Mouse (Mus musculus): ENCODE results near the gene Atp13a2. TPM values are rescaled to one million over a fixed set of nuclear protein-coding genes. Genes with fewer than 3 reads are reported as not detected.
A peak's percentile ranks its signal among the peaks of the same experiment; 100 is the strongest.

The Atp13a2 gene
- total RNA-seq, 2 experiments from 2014 or later, result 14.3 to 17.3 TPM

DNA sequence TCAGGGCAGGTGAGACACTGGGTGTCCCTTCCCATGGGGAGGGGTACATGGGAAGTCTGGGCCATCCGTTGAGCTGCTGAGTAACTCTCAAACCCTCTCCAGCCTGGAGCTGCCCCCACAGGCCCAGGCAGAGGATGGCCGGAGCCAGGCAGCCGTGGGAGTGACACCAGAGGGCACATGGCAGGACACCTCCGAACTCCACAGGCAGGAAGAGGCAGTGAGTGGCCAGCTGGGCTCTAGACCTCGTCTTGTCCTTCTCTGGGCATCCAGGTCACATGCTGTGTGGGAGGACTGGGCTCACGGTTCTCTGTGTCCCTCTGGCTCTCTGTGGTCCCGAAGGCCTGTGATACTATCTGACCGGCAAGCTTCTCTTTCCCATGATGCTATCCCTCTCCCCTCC is 7.2 kb downstream of the Atp13a2 start:
- DNase-seq, result no peak

DNA sequence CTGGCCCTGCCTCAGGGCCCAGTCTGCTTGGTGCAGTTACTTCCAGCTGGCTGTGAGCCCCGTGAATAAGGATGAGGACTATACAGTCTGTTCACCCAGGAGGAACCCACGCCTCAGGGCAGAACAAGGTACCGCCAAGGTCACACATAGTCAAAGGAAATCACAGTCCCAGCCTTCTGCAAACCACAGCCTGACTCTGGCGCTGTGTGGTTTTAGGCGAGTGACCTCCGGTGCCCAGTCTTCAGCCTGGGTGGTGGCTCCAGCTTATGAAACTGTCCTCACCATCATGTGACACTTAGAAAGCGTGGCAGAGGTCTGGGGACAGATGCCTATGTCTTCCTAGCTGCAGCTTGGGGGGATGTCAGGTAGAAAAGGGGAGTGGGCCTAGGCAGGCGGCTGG is 9.1 kb downstream of the Atp13a2 start:
- no peak for DNase-seq

DNA sequence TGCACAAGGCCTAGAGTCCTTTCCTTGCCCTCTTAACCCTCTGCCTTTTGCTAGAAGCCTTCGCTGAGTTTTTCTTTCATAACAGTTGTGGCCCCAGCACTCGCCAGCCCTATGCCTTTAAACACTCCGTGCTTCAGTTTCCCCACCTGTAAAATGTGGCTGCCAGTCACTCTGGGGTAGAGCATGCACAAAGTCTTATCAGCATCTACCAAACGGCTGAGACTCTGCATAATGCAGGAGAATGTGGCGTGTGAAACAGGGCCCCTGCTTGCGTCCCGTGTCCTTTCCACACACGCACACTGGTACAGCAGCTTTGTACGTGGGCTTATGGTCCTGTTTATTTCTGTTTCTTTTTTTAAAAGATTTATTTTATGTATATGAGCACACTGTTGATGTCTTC is 10.1 kb downstream of the Atp13a2 start:
- DNase-seq, result no peak

DNA sequence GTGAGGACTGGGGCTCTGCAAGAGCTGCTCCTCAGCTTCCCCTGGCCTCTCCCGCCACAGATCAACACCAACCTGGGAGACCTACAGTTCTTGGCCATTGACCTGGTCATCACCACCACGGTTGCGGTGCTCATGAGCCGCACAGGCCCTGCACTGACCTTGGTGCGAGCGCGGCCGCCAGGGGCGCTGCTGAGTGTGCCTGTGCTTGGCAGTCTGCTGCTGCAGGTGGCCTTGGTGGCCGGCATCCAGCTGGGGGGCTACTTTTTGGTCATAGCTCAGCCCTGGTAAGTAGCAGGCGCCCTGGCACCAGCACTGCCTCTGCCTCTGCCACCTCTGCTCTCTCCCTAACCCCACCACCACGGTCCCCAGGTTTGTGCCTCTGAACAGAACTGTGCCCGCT is 19.3 kb downstream of the Atp13a2 start:
- DNase-seq, result no peak

DNA sequence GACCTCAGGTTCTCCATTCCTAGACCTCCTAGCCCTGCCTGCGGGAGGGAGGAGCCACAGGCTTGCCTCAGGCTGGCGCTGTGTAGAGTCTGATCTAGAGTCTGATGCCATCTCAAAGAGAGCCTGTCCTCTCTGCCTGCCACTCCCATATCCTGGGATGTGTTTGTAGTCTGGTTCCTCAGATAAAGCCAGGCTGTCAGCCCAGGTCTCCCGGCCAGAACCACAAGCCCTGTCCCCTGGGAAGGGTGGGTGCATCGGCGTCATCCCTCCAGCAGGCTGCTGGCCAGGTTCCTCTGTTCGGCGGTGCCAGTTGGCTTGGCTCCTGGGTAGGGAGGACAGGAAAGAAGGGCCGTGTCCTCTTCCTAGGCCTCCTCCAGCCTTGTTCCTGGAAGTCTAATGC is 21.4 kb downstream of the Atp13a2 start:
- peak; percentile 82 to 87 for DNase-seq

DNA sequence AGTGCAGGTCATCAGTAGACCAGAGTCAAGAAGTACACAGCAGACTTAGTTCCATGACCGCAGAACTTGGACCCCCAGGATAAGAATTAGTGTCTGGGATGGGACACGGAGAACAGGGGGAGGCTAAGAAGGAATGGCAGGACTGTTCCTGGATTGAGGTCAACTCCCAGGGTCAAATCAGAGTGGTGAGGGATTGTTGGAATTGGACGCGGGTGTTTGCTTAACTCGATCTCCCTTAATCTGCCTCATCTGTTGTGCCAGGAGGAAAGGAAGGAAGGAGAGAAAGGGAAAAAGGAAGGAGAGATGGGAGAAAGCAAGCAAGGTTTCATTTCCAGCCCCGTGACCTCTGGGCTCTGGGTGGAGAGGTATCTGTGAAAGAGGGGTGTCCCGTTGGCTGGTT is 23.4 kb downstream of the Atp13a2 start, which contains the start of gene Mfap2:
Mfap2 (plus strand) TSS at position 301 of the 400 bp plus-strand sequence.
- no peak for DNase-seq

DNA sequence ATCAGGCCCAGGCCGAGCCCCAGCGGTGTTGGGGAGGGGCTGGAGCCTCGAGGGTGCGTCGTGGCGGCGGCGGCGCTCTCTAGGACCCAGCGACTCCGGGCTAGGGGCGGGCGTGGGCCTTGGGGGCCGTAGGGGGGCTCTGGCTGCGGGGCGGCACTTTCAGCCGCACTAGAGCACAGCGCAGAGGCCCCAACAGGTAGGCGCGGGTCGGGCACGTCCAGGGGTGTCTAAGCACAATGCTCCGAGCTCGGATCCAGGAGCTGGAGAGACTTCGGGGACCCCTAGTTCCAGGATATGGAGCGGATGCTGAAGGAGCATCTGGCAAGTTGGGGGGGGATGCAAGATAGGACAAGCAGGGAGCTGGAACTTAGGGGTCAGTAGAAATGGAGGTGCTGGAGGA is 23.9 kb downstream of the Atp13a2 start:
- peak in 1 of 2 experiments; percentile 36 for DNase-seq

DNA sequence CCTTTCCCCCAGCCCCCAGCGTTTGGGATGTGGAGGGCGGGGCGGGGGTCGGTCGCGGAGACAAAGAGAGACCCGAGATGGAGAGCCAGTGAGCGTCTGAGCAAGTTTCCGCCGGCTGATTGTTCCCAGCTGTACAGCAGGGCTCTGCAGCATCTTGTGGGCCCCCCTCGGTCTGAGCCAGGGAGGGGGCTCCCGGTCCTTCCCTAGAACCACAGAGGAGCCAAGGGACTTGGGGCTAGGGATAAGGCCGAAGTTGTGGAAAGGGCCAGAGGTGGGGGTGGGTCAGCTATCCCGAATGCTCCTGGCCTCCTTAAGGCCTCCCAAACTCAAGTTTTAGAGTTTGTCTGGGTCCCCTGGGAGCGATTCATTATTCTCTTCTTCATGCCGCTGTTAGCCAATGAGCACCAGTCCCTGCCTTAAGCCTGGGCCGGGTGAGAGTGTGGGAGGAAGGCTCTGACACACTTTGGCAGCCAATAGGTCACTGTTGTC is 24.3 kb downstream of the Atp13a2 start:
- DNase-seq, result peak; percentile 34 to 45

DNA sequence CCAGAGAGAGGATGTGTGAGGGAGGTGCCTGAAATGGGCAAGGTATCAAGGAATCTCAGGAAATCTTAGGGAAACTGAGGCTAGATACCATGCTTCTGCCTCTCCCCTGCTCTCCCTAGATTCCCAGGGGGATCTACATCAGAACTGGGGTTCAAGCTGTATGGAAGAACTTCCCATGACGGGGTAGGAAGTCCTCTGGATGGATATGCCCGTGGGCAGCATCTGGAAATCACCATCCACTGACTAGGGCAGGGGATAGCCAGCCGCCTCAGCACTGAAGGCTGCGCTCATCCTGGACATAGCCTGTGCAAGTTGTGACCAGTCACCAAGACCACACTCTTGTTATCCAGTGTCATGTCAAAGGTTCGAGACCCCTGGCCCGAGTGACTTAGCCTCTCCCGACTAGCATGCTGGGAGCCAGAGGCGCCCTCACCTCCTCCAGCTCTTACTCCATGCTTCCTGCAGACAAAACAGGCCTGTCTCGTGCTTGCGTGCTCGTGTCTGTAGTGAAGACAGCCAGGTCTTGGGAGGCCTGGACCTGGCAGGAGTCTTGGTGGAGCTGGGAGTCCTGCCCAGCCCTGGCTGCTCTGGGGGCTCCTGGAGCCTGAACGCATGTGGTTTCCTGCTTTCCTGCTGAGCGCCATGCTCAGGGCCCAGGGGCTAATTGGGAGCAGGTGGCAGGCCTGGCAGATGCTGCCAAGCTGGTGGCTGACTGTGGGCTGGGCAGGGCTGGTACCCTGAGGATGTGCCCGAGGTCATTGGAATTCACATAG is 25.1 kb downstream of the Atp13a2 start:
- DNase-seq, result peak; percentile 41 to 45

DNA sequence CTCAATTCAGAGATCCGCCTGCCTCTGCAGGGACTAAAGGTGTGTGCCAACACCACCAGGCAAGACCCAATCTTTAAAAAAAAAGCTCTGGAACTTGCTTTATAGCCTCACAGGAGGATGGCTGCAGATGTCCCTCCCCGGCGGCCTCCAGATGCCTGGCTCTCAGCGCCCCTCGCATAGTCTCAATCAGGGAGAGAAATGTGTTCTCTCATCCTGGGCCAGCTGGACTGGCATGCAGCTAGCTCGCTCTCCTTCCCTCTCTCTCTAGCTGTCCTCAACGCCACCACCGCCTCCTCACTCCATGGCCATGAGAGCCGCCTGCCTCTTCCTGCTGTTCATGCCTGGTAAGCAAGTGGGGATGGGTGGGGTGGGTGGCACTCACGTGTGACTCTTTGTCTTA is 25.9 kb downstream of the Atp13a2 start:
- no peak for DNase-seq

DNA sequence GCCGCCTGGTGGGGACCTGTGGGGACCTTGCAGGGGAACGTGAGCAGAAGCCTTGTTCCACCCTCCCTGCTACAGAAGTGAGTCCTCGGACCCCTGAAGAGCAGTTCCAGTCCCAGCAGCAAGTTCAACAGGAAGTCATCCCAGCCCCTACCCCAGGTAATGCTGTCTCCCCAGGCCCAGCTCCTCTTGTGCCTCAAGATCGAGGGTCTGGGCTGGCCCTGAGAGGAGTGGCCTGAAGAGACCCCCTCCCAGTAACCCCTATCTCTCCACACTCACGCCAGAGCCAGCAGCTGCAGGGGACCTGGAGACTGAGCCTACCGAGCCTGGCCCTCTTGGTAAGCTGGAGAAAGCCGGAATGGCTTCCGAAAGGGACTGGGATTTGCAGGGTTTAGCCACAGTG is 27.4 kb downstream of the Atp13a2 start:
- DNase-seq, result no peak

DNA sequence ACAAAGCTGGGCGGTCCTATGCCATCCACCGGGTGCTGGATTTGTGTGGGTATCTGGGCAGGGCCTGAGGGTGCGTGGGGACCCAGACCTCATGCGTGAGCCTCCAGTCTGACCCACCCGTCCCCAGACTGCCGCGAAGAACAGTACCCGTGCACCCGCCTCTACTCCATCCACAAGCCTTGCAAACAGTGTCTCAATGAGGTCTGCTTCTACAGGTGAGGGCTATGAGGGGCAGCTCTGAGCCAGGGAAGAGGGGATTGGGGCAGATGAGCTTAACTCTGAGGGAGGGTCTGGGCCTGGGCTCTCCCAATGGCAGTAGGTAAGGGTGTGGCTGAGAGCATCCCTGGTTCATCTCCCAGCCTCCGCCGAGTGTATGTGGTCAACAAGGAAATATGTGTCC is 28.2 kb downstream of the Atp13a2 start:
- DNase-seq, result no peak

DNA sequence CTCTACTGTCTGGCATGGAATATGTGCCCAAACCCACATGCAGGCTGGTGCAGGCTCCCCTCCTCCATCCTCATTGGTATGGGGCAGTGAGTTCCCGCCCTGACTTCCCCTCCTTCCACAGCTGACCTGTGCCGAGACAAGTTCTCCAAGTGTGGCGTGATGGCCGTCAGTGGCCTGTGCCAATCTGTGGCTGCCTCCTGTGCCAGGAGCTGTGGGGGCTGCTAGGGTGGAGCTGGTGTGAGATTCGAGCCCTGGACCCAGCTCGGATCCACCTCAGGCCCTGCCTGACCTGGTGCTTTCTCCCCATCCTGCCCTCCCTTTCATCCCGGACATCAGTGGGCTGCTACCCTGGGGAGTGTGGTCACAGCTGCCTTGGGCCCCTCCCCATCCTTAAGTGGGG is 28.7 kb downstream of the Atp13a2 start:
- peak; percentile 32 to 47 for DNase-seq

DNA sequence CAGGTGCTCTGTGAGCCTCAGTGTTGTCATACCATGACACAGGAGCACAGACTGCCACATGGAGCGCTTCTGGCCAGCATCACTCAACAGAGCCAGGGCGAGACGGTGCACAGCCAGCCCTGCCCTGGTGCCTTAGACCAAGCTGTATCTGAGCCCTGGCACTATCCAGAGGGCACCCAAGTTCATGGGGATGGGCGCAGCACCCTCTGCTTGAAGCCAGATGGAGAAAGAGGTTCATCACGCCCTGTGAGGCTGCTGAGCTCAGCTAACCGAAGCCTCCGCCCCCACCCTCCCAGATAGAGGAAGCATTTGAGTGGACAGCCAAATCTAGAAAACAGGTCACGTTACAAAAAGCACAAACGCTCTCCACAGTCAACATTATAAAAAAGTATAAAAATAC is 29.6 kb downstream of the Atp13a2 start:
- peak; percentile 42 to 61 for DNase-seq

DNA sequence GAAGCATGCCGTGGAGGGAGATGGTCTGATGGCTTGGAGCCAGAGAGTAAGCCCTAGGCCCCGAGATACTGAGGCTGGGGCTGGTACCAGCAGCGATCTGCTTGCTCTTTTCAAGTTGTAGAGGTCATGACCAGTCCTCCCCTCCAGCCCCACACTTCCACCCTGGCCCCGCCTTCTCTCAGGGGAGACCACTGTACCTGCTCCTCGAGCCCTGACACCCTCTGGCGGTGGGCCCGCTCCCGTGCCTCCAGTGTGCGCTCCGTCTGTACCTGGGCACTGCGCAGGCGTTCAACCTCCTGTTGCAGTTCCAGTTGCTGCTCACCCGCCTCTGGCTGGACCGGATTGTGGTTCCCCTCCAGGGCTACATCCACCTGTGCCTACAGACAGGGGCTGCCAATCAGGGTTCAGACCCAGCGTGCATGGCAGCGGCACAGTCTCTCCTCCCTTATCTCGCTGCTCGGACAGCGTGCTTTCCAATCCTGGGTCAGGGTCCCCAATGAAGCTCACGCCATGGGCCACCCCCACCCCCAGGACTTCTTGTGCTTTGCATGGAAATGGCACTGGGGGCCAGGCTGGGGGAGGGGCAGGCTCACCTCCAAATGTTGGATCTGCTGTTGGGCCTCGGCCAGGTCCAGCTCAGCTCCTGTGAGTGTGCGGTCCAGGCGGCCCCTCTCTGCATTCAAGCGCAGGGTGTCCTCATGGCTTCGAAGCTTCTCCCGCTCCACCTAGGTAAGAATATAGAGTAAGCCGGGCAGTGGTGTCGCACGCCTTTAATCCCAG is 31.2 kb downstream of the Atp13a2 start:
- no peak for DNase-seq

DNA sequence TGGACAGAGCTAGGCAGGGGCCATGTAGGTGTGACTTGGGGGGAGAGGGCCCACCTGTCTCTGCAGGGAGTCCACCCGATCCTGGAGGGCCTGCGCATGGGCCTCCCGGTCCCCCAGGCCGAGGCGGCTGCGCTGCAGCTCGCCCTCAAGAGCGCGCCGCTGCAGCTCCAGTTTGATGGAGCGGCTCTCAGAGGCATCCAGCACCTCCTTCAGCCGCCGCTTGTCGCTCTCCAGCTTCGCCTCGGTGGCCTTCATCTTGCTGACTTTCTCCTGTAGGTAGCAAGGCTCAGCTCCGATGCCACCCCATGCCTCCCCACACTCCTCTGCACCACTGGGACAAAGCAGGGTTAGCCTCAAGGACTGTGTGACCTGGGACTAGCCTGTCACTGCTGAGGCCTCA is 33.5 kb downstream of the Atp13a2 start:
- DNase-seq, result no peak

DNA sequence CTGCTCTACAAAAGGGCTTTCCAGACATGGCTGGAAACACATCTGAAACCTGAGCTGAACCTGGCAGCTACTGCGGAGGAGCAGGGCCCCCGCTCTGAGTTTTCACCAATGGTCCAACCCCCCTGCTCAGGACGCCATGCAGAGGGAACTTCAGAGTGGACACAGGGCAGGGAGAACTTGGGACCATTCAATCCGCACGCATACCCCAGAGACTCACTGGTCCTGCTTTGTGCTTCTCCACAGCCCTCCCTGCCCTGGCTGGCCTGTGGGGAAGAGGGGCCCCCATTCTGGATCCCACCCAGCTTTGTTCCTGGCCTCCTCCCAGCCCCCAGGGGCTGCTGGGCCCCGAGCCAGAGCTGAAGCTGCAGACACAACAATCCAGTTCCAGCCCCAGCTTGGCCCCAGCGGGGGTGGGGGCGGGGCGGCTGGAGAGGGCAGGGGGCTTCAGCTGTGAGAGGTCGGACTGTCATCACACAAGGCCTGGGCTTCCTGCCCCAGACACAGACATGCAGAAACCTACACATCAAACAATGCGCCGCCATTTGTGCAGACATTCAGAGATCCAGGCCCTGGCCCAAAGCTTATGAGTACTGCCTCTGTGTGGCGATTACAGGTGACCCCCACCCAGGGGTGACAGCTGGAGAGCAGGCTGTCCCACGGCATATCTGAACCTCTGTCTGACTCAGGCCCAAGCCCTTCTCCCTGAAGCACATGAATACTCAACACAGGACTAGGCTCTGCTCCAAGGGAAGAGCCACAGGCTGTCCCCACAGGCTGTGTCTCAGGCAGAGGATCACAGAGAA is 34.3 kb downstream of the Atp13a2 start:
- peak; percentile 56 to 68 for DNase-seq

DNA sequence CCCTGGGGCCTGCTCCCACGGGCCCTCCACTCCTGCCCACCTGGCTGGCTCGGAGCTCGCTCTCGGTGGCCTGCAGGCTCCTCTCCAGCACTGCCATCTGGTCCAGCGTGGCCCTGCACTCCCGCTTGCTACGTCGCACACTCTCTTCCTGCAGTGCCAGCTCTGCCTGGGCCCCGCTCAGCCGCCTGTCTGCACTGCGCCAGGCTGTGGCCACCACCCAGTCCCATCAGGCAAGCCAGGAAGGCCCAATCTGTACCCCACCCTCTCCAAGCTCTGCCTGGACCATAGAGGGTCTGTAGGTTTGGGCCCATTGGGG is 34.9 kb downstream of the Atp13a2 start:
- DNase-seq, result no peak

DNA sequence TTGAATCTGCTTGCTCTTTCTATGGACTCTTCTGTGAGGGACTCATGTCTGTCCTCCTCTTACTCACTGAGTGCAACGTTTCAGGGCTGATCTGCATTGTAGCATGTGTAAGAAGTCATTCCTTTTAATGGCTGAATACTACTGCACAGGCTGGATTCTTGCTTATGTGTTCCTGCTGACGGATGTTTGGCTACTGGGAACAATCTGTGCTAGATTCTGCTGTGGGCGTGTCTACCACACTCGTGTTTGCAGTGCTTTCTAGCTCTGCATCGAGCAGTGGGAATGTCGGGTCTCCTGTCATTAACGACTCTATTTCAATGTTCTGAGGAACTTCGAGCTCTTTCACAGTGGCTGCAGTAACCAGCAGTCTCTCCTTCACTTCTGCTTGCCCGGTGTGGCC is 37.4 kb downstream of the Atp13a2 start:
- peak in 1 of 2 experiments; percentile 27 for DNase-seq

DNA sequence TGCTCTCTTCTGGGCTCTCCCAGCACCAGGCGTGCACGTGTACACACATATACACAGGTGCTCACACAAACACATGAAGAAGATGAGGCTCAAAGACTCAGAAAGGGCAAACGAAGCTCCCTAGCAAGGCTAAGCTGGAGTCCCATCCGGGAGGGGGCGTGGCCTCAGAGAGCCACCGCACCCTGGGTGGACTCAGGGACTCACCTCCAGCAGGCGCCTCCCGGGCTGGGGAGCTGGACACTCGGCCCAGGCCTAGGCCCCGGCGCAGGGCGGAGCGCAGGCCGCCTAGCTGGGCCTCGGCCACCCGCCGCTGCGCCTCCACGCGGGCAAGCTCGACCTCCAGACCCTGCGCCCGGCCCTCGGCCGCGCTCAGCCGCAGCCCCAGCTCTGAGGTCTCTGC is 38.3 kb downstream of the Atp13a2 start:
- DNase-seq, result no peak

DNA sequence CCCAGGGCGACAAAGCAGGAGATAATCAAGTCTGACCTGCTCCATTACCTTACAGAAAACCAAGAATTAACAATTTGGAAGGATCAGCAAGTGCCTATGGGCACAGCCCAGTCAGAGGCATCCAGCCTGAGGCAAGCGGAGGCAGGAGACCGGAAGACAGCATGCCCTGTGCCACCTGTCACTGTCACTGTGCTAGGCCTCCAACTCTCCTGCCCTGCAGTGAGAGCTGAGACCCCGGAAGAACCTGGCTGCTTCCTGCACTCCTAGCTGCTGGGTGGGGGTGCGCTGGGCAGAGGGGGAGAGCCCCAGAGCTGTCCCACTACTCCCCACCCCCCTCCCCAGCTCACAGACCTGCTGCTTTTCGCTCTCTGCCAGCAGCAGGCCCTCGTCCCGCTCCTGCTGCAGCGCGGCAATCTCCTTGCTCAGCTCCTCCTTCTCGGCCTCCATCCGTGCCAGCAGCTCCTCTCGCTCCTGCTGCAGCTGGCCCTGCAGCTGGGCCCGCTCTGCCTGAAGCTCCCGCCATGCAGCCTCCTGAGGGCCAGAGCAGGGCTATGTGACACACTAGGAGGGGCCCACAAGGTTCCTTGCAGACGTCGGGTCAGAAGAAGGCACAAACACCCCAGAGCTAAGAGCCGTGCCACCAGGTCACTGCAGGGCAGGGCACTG is 44.0 kb downstream of the Atp13a2 start:
- DNase-seq, result no peak

DNA sequence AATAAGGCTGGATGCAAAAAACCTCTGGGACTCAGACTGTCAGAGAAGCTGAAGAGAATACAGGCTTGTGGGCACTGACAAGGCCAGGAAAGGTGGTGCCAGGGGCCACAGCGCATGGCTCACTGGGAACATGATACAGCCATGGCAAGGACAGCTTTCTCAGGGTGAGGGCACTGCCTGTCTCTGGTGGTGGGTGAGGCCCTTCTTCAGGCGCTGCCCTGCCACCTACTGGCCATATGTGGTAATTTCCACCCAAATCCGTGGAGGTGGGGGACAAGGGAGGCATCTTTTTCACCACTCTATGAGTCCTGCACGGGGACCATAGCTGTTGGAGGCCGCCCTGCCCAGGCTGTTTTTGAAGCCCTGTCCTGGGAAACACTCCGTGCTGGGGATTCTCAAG is 45.1 kb downstream of the Atp13a2 start:
- peak; percentile 77 to 91 for DNase-seq
